8 mouse cellular contexts compared by ENCODE assay signal in genomic region chr13:58384371-58384770, GRCm38 (mm10). TPM values are rescaled to one million over a fixed set of nuclear protein-coding genes. Genes with fewer than 3 reads are reported as not detected.
A peak's percentile ranks its signal among the peaks of the same experiment; 100 is the strongest.
DNase-seq lines count a peak whose midpoint lies in the region; ATAC-seq and TF ChIP-seq lines count a peak whose summit lies in the region.

No protein-coding gene starts in this region.

- H3K27ac ChIP-seq in heart, embryonic 15.5 days, result no peak overlapping the region
- no peak overlapping the region for H3K27ac ChIP-seq in MEL (ENCODE audit: control insufficient read depth, low read depth, low read length)
- H3K27ac ChIP-seq in hindbrain, embryonic 11.5 days (ENCODE audit: low read depth, low read length), result no peak overlapping the region
- H3K27ac ChIP-seq in midbrain, embryonic 11.5 days (ENCODE audit: low read depth, low read length), result no peak overlapping the region

- no peak for DNase-seq in heart, postnatal 25 days (ENCODE audit: low spot score)
- no peak for DNase-seq in MEL (ENCODE audit: low read depth, low spot score)
- DNase-seq in hindbrain, embryonic 11.5 days (ENCODE audit: low spot score), result no peak
- DNase-seq in midbrain, embryonic 11.5 days (ENCODE audit: low spot score, missing footprints), result no peak
- DNase-seq in layer of hippocampus, postnatal 10 days (ENCODE audit: low spot score in 2 of 2), result no peak
- DNase-seq in left cerebral cortex, adult 11 months (ENCODE audit: low spot score), result no peak
- no peak for DNase-seq in lung, postnatal 36 days

- H3K4me1 ChIP-seq in heart, embryonic 15.5 days (replicated peaks), result peaks cover 12% of the 10 kb centered on the region
- H3K4me1 ChIP-seq in MEL (ENCODE audit: control insufficient read depth in 1 of 2, insufficient read depth in 2 of 2, low read length in 2 of 2), result peaks cover 0 to 5% of the 10 kb centered on the region in 2 experiments; a peak in 1 of 4 replicates
- H3K4me1 ChIP-seq in hindbrain, embryonic 11.5 days (replicated peaks; ENCODE audit: control insufficient read depth, insufficient read depth, low read length), result no peaks in the 10 kb centered on the region
- H3K4me1 ChIP-seq in midbrain, embryonic 11.5 days (ENCODE audit: control insufficient read depth, insufficient read depth, low read length), result peaks cover 4% of the 10 kb centered on the region; the same call in 1 of the 2 replicates

- TF ChIP-seq RAD21 in MEL (IDR thresholded peaks at IDR 0.05; ENCODE audit: low read depth, low read length), result no peak

- peaks cover 3% of the 10 kb centered on the region; the same call in 1 of the 2 replicates for H3K9me3 ChIP-seq in heart, embryonic 15.5 days (replicated peaks)
- H3K9me3 ChIP-seq in MEL (replicated peaks; ENCODE audit: insufficient read depth, low read length), result no peaks in the 10 kb centered on the region
- H3K9me3 ChIP-seq in hindbrain, embryonic 11.5 days (ENCODE audit: control insufficient read depth, low read length), result peaks cover 3% of the 10 kb centered on the region
- peaks cover 22% of the 10 kb centered on the region for H3K9me3 ChIP-seq in midbrain, embryonic 11.5 days (ENCODE audit: control insufficient read depth, low read length)

- no peaks in the 10 kb centered on the region for H3K79me2 ChIP-seq in MEL (ENCODE audit: control insufficient read depth, insufficient read depth, low read length, poor library complexity)

- 54% methylated on average over 11 of the region's 11 CpGs for WGBS in heart, embryonic 15.5 days
- 53% methylated on average over 11 of the region's 11 CpGs for WGBS in hindbrain, embryonic 11.5 days
- 57% methylated on average over 11 of the region's 11 CpGs for WGBS in midbrain, embryonic 11.5 days

- H3K9ac ChIP-seq in heart, embryonic 15.5 days, result peak overlapping the region; percentile 80
- no peak overlapping the region for H3K9ac ChIP-seq in MEL (ENCODE audit: control insufficient read depth, low read depth, low read length, poor library complexity, severe bottlenecking)
- peak overlapping the region; percentile 80 for H3K9ac ChIP-seq in hindbrain, embryonic 11.5 days (ENCODE audit: low read depth, low read length)
- H3K9ac ChIP-seq in midbrain, embryonic 11.5 days (ENCODE audit: low read length), result peak overlapping the region; percentile 89

- no peak for TF ChIP-seq POLR2A in MEL (IDR thresholded peaks at IDR 0.05; ENCODE audit: control insufficient read depth in 1 of 2, insufficient read depth in 1 of 2, low read depth in 1 of 2, low read length in 2 of 2, poor library complexity in 1 of 2)

- H3K36me3 ChIP-seq in heart, embryonic 15.5 days, result peaks cover 27% of the 10 kb centered on the region
- H3K36me3 ChIP-seq in MEL (ENCODE audit: control insufficient read depth in 1 of 2, insufficient read depth in 2 of 2, low read length in 2 of 2), result peaks cover 0 to 9% of the 10 kb centered on the region in 2 experiments; a peak in 2 of 4 replicates
- H3K36me3 ChIP-seq in hindbrain, embryonic 11.5 days (ENCODE audit: control insufficient read depth, insufficient read depth, low read length), result peaks cover 20% of the 10 kb centered on the region
- peaks cover 23% of the 10 kb centered on the region for H3K36me3 ChIP-seq in midbrain, embryonic 11.5 days (ENCODE audit: control insufficient read depth, insufficient read depth, low read length)

- H3K4me3 ChIP-seq in heart, embryonic 15.5 days, result peak overlapping the region; percentile 83
- no peak overlapping the region for H3K4me3 ChIP-seq in MEL (ENCODE audit: control insufficient read depth in 1 of 2, insufficient read depth in 1 of 2, low read depth in 2 of 2, low read length in 2 of 2)
- H3K4me3 ChIP-seq in hindbrain, embryonic 11.5 days (ENCODE audit: low read depth, low read length), result peak overlapping the region; percentile 67
- peak overlapping the region; percentile 77 for H3K4me3 ChIP-seq in midbrain, embryonic 11.5 days (ENCODE audit: low read depth, low read length)

- no peak for ATAC-seq in heart, embryonic 15.5 days (replicated peaks; ENCODE audit: insufficient number of reproducible peaks, insufficient read depth, low FRiP score, low read depth)
- ATAC-seq in hindbrain, embryonic 11.5 days (ENCODE audit: low FRiP score), result peak; percentile 49
- no peak for ATAC-seq in midbrain, embryonic 11.5 days (ENCODE audit: low FRiP score)

- intact Hi-C loops in heart, postnatal 25 days (cut with DNase I), result loop anchor here (2.0 to 10.0 kb wide), 2 partner anchors 16 to 260 kb away; partner anchors contain the start of gene Hnrnpa0

- no peak for TF ChIP-seq EP300 in MEL (IDR thresholded peaks at IDR 0.05; ENCODE audit: low read depth in 1 of 2, low read length in 2 of 2)

- H3K4me2 ChIP-seq in heart, embryonic 15.5 days, result peak overlapping the region; percentile 95
- H3K4me2 ChIP-seq in hindbrain, embryonic 11.5 days (replicated peaks; ENCODE audit: low read depth, low read length), result peak overlapping the region; percentile 86
- H3K4me2 ChIP-seq in midbrain, embryonic 11.5 days, result peak overlapping the region; percentile 83

- H3K27me3 ChIP-seq in heart, embryonic 15.5 days, result no peaks in the 10 kb centered on the region
- H3K27me3 ChIP-seq in MEL (ENCODE audit: control insufficient read depth in 1 of 2, insufficient read depth in 2 of 2, low read length in 2 of 2), result no peaks in the 10 kb centered on the region
- no peaks in the 10 kb centered on the region for H3K27me3 ChIP-seq in hindbrain, embryonic 11.5 days (ENCODE audit: control insufficient read depth, insufficient read depth, low read length)
- H3K27me3 ChIP-seq in midbrain, embryonic 11.5 days (ENCODE audit: control insufficient read depth, insufficient read depth, low read length), result no peaks in the 10 kb centered on the region

- TF ChIP-seq CTCF in MEL (IDR thresholded peaks at IDR 0.05 in 2 of 3, conservative IDR thresholded peaks at IDR 0.05 in 1 of 3; ENCODE audit: control insufficient read depth in 1 of 3, insufficient read depth in 1 of 3, low read depth in 2 of 3, low read length in 3 of 3, poor library complexity in 1 of 3, severe bottlenecking in 1 of 3), result no peak

TF ChIP-seq in MEL, 35 proteins besides CTCF, POLR2A, EP300 and RAD21:
- TF ChIP-seq BHLHE40 (IDR thresholded peaks at IDR 0.05; ENCODE audit: borderline replicate concordance, low read depth, low read length), result no peak
- no peak for TF ChIP-seq TCF12 (IDR thresholded peaks at IDR 0.05; ENCODE audit: low read depth, low read length)
- TF ChIP-seq ZNF384 (IDR thresholded peaks at IDR 0.05; ENCODE audit: low read depth, low read length), result peak; percentile 22; the same call in 1 of the 2 replicates
- no peak for TF ChIP-seq MYB (IDR thresholded peaks at IDR 0.05; ENCODE audit: low read depth, low read length)
TF ChIP-seq in MEL: peak in this region for 1.

RNA-seq across cellular contexts. Expression of gene 2210016F16Rik, which starts 0.7 kb away (rescaled TPM):
- 26.3 and 27.7 TPM in 2 replicates for polyA plus RNA-seq in heart, embryonic 15.5 days (2015; fragmentation: Nextera tagmentation; extraction: Ambion mirVana)
- total RNA-seq in heart, postnatal 25 days (2021), result 10 to 100 TPM; 14.4 to 14.6 TPM
- 0.08 and 0.10 TPM in 2 replicates for total RNA-seq in MEL (2012; rRNA removed)
- under 1 TPM in 1 of 2 experiments, not detected in 1; 0.22 TPM for polyA plus RNA-seq in MEL (2012; ENCODE audit: insufficient read depth in 1 of 2, insufficient read length in 2 of 2, low read depth in 1 of 2, low replicate concordance in 2 of 2, missing spikeins in 1 of 2)
- polyA plus RNA-seq in hindbrain, embryonic 11.5 days (2014; fragmentation: Nextera tagmentation; extraction: Ambion mirVana), result 30.5 and 31.6 TPM in 2 replicates
- 31.1 and 34.9 TPM in 2 replicates for polyA plus RNA-seq in midbrain, embryonic 11.5 days (2014; fragmentation: Nextera tagmentation; extraction: Ambion mirVana)
- total RNA-seq in layer of hippocampus, postnatal 10 days (2021), result 1 to 10 TPM; 6.1 TPM

RNA-seq across cellular contexts. Expression of gene Rmi1, which starts 17.7 kb away (rescaled TPM):
- 18.5 and 19.2 TPM in 2 replicates for polyA plus RNA-seq in heart, embryonic 15.5 days (2015; fragmentation: Nextera tagmentation; extraction: Ambion mirVana)
- 10 to 100 TPM in 1 of 2 experiments, 1 to 10 TPM in 1; 8.3 to 10.0 TPM for total RNA-seq in heart, postnatal 25 days (2021)
- 13.9 and 15.5 TPM in 2 replicates for total RNA-seq in MEL (2012; rRNA removed)
- polyA plus RNA-seq in MEL (2012; ENCODE audit: insufficient read depth in 1 of 2, insufficient read length in 2 of 2, low read depth in 1 of 2, low replicate concordance in 2 of 2, missing spikeins in 1 of 2), result 10 to 100 TPM in 1 of 2 experiments, not detected in 1; 21.4 TPM
- polyA plus RNA-seq in hindbrain, embryonic 11.5 days (2014; fragmentation: Nextera tagmentation; extraction: Ambion mirVana), result 31.5 and 34.4 TPM in 2 replicates
- polyA plus RNA-seq in midbrain, embryonic 11.5 days (2014; fragmentation: Nextera tagmentation; extraction: Ambion mirVana), result 34.1 and 36.6 TPM in 2 replicates
- 10 to 100 TPM; 14.5 to 15.2 TPM for total RNA-seq in layer of hippocampus, postnatal 10 days (2021)

RNA-seq across cellular contexts. Expression of gene Hnrnpk, which starts 18.8 kb away (rescaled TPM):
- polyA plus RNA-seq in heart, embryonic 15.5 days (2015; fragmentation: Nextera tagmentation; extraction: Ambion mirVana), result 888 and 900 TPM in 2 replicates
- 100 to 1,000 TPM; 407 to 495 TPM for total RNA-seq in heart, postnatal 25 days (2021)
- total RNA-seq in MEL (2012; rRNA removed), result 542 and 594 TPM in 2 replicates
- polyA plus RNA-seq in MEL (2012; ENCODE audit: insufficient read depth in 1 of 2, insufficient read length in 2 of 2, low read depth in 1 of 2, low replicate concordance in 2 of 2, missing spikeins in 1 of 2), result 1,000 to 10,000 TPM; 1,502 to 1,739 TPM
- 2,191 and 2,423 TPM in 2 replicates for polyA plus RNA-seq in hindbrain, embryonic 11.5 days (2014; fragmentation: Nextera tagmentation; extraction: Ambion mirVana)
- 2,649 and 2,712 TPM in 2 replicates for polyA plus RNA-seq in midbrain, embryonic 11.5 days (2014; fragmentation: Nextera tagmentation; extraction: Ambion mirVana)
- 100 to 1,000 TPM; 758 to 769 TPM for total RNA-seq in layer of hippocampus, postnatal 10 days (2021)

RNA-seq across cellular contexts. Expression of gene Kif27, which starts 25.4 kb away (rescaled TPM):
- polyA plus RNA-seq in heart, embryonic 15.5 days (2015; fragmentation: Nextera tagmentation; extraction: Ambion mirVana), result 0.37 and 0.43 TPM in 2 replicates
- total RNA-seq in heart, postnatal 25 days (2021), result under 1 TPM; 0.08 to 0.13 TPM
- 0.13 and 0.42 TPM in 2 replicates for total RNA-seq in MEL (2012; rRNA removed)
- under 1 TPM in 1 of 2 experiments, not detected in 1; 0.13 TPM for polyA plus RNA-seq in MEL (2012; ENCODE audit: insufficient read depth in 1 of 2, insufficient read length in 2 of 2, low read depth in 1 of 2, low replicate concordance in 2 of 2, missing spikeins in 1 of 2)
- polyA plus RNA-seq in hindbrain, embryonic 11.5 days (2014; fragmentation: Nextera tagmentation; extraction: Ambion mirVana), result 1.4 and 2.5 TPM in 2 replicates
- 1.1 and 1.3 TPM in 2 replicates for polyA plus RNA-seq in midbrain, embryonic 11.5 days (2014; fragmentation: Nextera tagmentation; extraction: Ambion mirVana)
- 1 to 10 TPM; 4.0 to 4.6 TPM for total RNA-seq in layer of hippocampus, postnatal 10 days (2021)

Comparison
In these comparisons a context has a peak if more than half of its experiments do, and no peak if none do; other contexts are left out.
1. H3K4me3 ChIP-seq: peak in heart, embryonic 15.5 days (single experiment), hindbrain, embryonic 11.5 days (single experiment) and midbrain, embryonic 11.5 days (single experiment); none in MEL (0 of 2).
2. RNA of gene 2210016F16Rik, which starts 0.7 kb away (polyA plus RNA-seq): 30.5 to 31.6 TPM in hindbrain, embryonic 11.5 days, 31.1 to 34.9 TPM in midbrain, embryonic 11.5 days and 26.3 to 27.7 TPM in heart, embryonic 15.5 days; 0.22 TPM in MEL; every median in the first group is over 10 times any median in the second.
3. Peak in every context shown above with its lines, with median percentiles within 50 percentile points of each other: H3K4me2 ChIP-seq.